Mouse (Mus musculus): Measurements from ENCODE around the gene Mapk3. TPM values are rescaled to one million over a fixed set of nuclear protein-coding genes. Genes with fewer than 3 reads are reported as not detected.
"Not testable (repeated sequence)": the region's sequence is repeated elsewhere in the genome, so short reads cannot be mapped to it uniquely, and the experiment has no call there.

Gene Mapk3
- polyA plus RNA-seq, 1 experiment from 2014 or later = 105 TPM

- H3K4me3 ChIP-seq (ENCODE audit: low read depth, low read length); H3K27ac ChIP-seq (ENCODE audit: low read length); H3K36me3 ChIP-seq (ENCODE audit: control insufficient read depth, insufficient read depth, low read length); H3K4me1 ChIP-seq (ENCODE audit: control insufficient read depth, insufficient read depth, low read length); H3K27me3 ChIP-seq (ENCODE audit: control insufficient read depth, insufficient read depth, low read length); H3K4me2 ChIP-seq (replicated peaks; ENCODE audit: low read depth, low read length); H3K9ac ChIP-seq (replicated peaks; ENCODE audit: low read depth, low read length); H3K9me3 ChIP-seq (ENCODE audit: control insufficient read depth, low read depth, low read length); ATAC-seq (ENCODE audit: insufficient number of reproducible peaks, insufficient read depth, low FRiP score, low read depth): not testable (repeated sequence)
- WGBS = 72% methylated on average over 4 of the region's 4 CpGs
These were observed 29.1 kb upstream of the Mapk3 start for GRCm38 (mm10) chr7:126730256-126730789.

DNA sequence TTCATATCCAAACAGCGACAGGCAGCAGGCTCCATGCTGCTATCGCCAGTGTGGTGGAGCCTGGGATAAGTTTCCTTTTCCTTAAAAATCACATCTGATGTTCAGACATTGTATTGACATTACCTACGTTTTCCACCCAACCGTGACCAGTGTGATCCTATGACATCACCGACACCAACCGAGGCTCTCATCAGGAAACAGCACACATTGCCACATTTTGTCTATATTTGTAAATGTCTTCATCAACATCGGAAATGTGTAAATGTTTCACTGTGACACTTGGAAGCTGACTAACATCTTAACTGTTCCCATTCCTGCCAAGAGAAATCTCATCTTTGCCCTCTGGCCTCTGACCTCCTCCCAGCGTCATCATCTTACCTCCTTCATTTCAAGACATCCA, 23.3 kb upstream of the Mapk3 start:
- ATAC-seq (ENCODE audit: insufficient number of reproducible peaks, insufficient read depth, low FRiP score, low read depth) = no peak
- no peak overlapping the region for H3K4me3 ChIP-seq (ENCODE audit: low read depth, low read length)
- no peaks in the 10 kb centered on the region for H3K4me1 ChIP-seq (ENCODE audit: control insufficient read depth, insufficient read depth, low read length)
- 80% methylated on average over 8 of the region's 8 CpGs for WGBS
- H3K27ac ChIP-seq (ENCODE audit: low read length) = no peak overlapping the region
- H3K36me3 ChIP-seq (ENCODE audit: control insufficient read depth, insufficient read depth, low read length) = no peaks in the 10 kb centered on the region
- no peak overlapping the region for H3K4me2 ChIP-seq (replicated peaks; ENCODE audit: low read depth, low read length)
- no peaks in the 10 kb centered on the region for H3K9me3 ChIP-seq (ENCODE audit: control insufficient read depth, low read depth, low read length)
- H3K27me3 ChIP-seq (ENCODE audit: control insufficient read depth, insufficient read depth, low read length) = no peaks in the 10 kb centered on the region
- H3K9ac ChIP-seq (replicated peaks; ENCODE audit: low read depth, low read length) = no peak overlapping the region

DNA sequence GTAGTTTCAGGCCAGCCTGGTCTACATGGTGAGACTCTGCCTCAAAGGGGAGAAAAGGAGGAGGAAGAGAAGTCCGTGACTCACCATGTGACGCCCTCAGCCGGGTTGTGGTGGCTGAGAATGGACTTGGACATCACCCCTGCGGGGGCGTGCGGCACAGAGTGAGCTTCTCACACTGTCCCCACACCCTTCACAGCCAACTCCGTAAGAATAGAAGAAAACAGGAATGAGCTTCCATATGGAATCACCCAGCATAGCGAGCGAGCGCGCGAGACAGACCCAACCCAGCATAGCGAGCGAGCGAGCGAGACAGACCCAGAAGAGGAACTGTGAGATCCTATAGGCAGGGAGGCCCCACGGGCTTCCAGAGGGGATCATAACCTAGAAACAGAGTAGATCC, 19.9 kb upstream of the Mapk3 start:
- 83% methylated on average over 17 of the region's 17 CpGs for WGBS
- no peak overlapping the region for H3K4me3 ChIP-seq (ENCODE audit: low read depth, low read length)
- H3K9me3 ChIP-seq (ENCODE audit: control insufficient read depth, low read depth, low read length) = no peaks in the 10 kb centered on the region
- H3K4me2 ChIP-seq (replicated peaks; ENCODE audit: low read depth, low read length) = no peak overlapping the region
- no peak for ATAC-seq (ENCODE audit: insufficient number of reproducible peaks, insufficient read depth, low FRiP score, low read depth)
- H3K27me3 ChIP-seq (ENCODE audit: control insufficient read depth, insufficient read depth, low read length) = no peaks in the 10 kb centered on the region
- H3K36me3 ChIP-seq (ENCODE audit: control insufficient read depth, insufficient read depth, low read length) = no peaks in the 10 kb centered on the region
- no peak overlapping the region for H3K27ac ChIP-seq (ENCODE audit: low read length)
- no peak overlapping the region for H3K9ac ChIP-seq (replicated peaks; ENCODE audit: low read depth, low read length)
- H3K4me1 ChIP-seq (ENCODE audit: control insufficient read depth, insufficient read depth, low read length) = no peaks in the 10 kb centered on the region

DNA sequence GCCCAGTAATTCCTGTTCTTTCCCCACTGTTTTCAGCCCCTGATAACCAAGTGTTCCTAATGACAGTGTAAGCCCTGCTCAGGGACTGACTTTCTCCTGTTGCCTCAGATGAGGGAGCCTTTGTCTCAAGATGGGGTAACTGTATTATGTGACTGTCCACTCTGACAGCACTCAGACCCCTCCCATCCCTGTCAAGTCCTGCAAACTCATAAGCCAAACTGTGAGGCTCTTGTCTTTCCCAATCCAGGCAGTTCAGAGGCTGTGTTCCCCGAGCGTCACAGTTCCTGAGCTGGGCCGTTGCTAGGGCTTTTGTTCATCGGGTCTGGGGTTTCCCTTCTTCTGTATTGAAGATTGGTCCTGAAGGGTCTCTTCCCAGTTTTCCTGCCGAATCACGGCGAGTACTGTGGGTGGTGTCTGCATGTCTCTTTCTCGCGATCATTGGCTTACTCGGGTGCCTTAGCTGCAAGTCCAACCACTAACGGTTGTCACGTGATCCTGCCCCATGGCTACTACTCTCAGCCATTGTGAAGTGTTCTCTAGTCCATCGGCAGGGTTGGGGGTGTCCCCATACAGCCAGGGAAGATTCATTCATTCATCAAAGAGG, 19.2 kb upstream of the Mapk3 start:
- WGBS = 78% methylated on average over 13 of the region's 13 CpGs
- no peak for ATAC-seq (ENCODE audit: insufficient number of reproducible peaks, insufficient read depth, low FRiP score, low read depth)

DNA sequence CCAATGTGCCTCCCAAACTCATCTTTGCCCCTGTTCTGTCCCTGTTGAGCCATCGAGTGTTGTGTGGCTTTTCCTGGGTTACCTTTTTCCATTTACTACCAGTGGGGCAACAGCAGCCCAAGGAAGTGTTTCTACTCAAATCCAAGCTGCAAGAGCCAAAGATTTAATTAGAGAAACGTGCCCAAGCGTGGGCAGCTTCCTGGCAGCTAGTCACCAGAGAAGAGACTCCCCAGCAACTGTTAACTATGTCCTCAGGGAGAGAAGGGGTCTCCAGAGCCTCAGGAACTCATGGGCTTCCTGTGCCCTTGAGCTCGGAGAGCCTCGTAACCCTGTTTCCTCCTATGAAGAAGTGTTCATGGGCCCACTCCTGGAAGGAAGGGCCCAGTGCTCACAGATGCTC, 18.4 kb upstream of the Mapk3 start:
- Histone ChIP-seq H3K9me3 (ENCODE audit: control insufficient read depth, low read depth, low read length) (no peaks in the 10 kb centered on the region), H3K27ac (ENCODE audit: low read length) (no peak overlapping the region), H3K4me1 (ENCODE audit: control insufficient read depth, insufficient read depth, low read length) (no peaks in the 10 kb centered on the region), H3K9ac (replicated peaks; ENCODE audit: low read depth, low read length) (no peak overlapping the region), H3K36me3 (ENCODE audit: control insufficient read depth, insufficient read depth, low read length) (no peaks in the 10 kb centered on the region), H3K4me3 (ENCODE audit: low read depth, low read length) (no peak overlapping the region), H3K27me3 (ENCODE audit: control insufficient read depth, insufficient read depth, low read length) (no peaks in the 10 kb centered on the region), H3K4me2 (replicated peaks; ENCODE audit: low read depth, low read length) (no peak overlapping the region)
- 82% methylated on average over 5 of the region's 5 CpGs for WGBS
- no peak for ATAC-seq (ENCODE audit: insufficient number of reproducible peaks, insufficient read depth, low FRiP score, low read depth)

More for the DNA sequence above, 19.2 kb upstream of the Mapk3 start:
- Histone ChIP-seq H3K27ac (ENCODE audit: low read length) (no peak overlapping the region), H3K36me3 (ENCODE audit: control insufficient read depth, insufficient read depth, low read length) (no peaks in the 10 kb centered on the region), H3K4me1 (ENCODE audit: control insufficient read depth, insufficient read depth, low read length) (no peaks in the 10 kb centered on the region), H3K4me3 (ENCODE audit: low read depth, low read length) (no peak overlapping the region), H3K4me2 (replicated peaks; ENCODE audit: low read depth, low read length) (no peak overlapping the region), H3K27me3 (ENCODE audit: control insufficient read depth, insufficient read depth, low read length) (no peaks in the 10 kb centered on the region), H3K9me3 (ENCODE audit: control insufficient read depth, low read depth, low read length) (no peaks in the 10 kb centered on the region), H3K9ac (replicated peaks; ENCODE audit: low read depth, low read length) (no peak overlapping the region)

DNA sequence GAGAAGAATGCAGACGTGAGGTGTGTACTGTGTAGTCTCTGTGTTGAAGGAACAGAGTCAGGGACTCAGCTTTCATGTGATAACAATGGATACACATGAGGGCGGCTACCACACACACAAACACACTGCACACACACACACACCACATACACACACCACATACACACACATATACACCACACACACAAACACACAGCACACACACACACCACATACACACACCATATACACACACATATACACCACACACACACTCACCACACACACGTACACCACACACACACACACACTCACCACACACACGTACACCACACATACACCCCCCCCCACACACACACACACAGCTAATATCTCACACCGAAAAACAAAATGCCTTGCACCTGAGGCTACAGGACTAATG, 17.9 kb upstream of the Mapk3 start:
- Histone ChIP-seq H3K9me3 (ENCODE audit: control insufficient read depth, low read depth, low read length) (no peaks in the 10 kb centered on the region), H3K4me3 (ENCODE audit: low read depth, low read length) (no peak overlapping the region), H3K36me3 (ENCODE audit: control insufficient read depth, insufficient read depth, low read length) (no peaks in the 10 kb centered on the region), H3K9ac (replicated peaks; ENCODE audit: low read depth, low read length) (no peak overlapping the region), H3K4me2 (replicated peaks; ENCODE audit: low read depth, low read length) (no peak overlapping the region), H3K27ac (ENCODE audit: low read length) (no peak overlapping the region), H3K27me3 (ENCODE audit: control insufficient read depth, insufficient read depth, low read length) (no peaks in the 10 kb centered on the region), H3K4me1 (ENCODE audit: control insufficient read depth, insufficient read depth, low read length) (no peaks in the 10 kb centered on the region)
- no peak for ATAC-seq (ENCODE audit: insufficient number of reproducible peaks, insufficient read depth, low FRiP score, low read depth)
- 79% methylated on average over 5 of the region's 5 CpGs for WGBS

DNA sequence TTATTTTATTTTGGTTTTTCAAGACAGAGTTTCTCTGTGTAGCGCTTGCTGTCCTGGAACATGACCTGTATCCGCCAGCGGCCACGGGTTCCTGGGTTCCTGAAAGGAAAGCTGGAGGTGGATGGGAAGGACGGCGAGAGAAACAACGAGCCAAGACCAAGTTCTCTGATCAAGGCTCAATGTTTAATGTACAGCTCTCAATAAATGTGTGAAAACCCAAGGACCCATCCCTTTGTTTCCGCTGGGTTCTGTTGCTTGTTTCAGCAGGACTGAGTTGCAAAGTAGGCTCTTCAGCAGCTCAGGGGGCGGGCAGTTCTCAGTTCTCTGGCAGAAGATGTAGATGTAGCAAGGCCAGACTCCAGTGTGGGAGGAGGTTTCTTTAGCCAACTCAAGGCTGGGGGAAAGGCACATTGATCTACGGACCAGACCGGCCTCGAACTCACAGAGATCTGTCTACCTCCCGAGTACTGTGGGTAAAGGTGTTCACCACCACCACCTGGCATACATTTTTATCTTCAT, 17.4 kb upstream of the Mapk3 start:
- Histone ChIP-seq H3K36me3 (ENCODE audit: control insufficient read depth, insufficient read depth, low read length) (no peaks in the 10 kb centered on the region), H3K27ac (ENCODE audit: low read length) (no peak overlapping the region), H3K4me1 (ENCODE audit: control insufficient read depth, insufficient read depth, low read length) (no peaks in the 10 kb centered on the region), H3K27me3 (ENCODE audit: control insufficient read depth, insufficient read depth, low read length) (no peaks in the 10 kb centered on the region), H3K9ac (replicated peaks; ENCODE audit: low read depth, low read length) (no peak overlapping the region), H3K9me3 (ENCODE audit: control insufficient read depth, low read depth, low read length) (no peaks in the 10 kb centered on the region), H3K4me2 (replicated peaks; ENCODE audit: low read depth, low read length) (no peak overlapping the region), H3K4me3 (ENCODE audit: low read depth, low read length) (no peak overlapping the region)
- WGBS = 89% methylated on average over 13 of the region's 13 CpGs
- ATAC-seq (ENCODE audit: insufficient number of reproducible peaks, insufficient read depth, low FRiP score, low read depth) = no peak

- H3K36me3 ChIP-seq (ENCODE audit: control insufficient read depth, insufficient read depth, low read length) = no peaks in the 10 kb centered on the region
- no peak overlapping the region for H3K4me3 ChIP-seq (ENCODE audit: low read depth, low read length)
- 85% methylated on average over 12 of the region's 12 CpGs for WGBS
- no peaks in the 10 kb centered on the region for H3K27me3 ChIP-seq (ENCODE audit: control insufficient read depth, insufficient read depth, low read length)
- H3K9me3 ChIP-seq (ENCODE audit: control insufficient read depth, low read depth, low read length) = no peaks in the 10 kb centered on the region
- no peak overlapping the region for H3K9ac ChIP-seq (replicated peaks; ENCODE audit: low read depth, low read length)
- ATAC-seq (ENCODE audit: insufficient number of reproducible peaks, insufficient read depth, low FRiP score, low read depth) = no peak
- no peak overlapping the region for H3K4me2 ChIP-seq (replicated peaks; ENCODE audit: low read depth, low read length)
- peak overlapping the region; percentile 44; the same call in 1 of the 2 replicates for H3K27ac ChIP-seq (ENCODE audit: low read length)
- H3K4me1 ChIP-seq (ENCODE audit: control insufficient read depth, insufficient read depth, low read length) = no peaks in the 10 kb centered on the region
These were observed 13.3 kb upstream of the Mapk3 start for GRCm38 (mm10) chr7:126746066-126746465.

- Histone ChIP-seq H3K4me1 (ENCODE audit: control insufficient read depth, insufficient read depth, low read length) (no peaks in the 10 kb centered on the region), H3K9me3 (ENCODE audit: control insufficient read depth, low read depth, low read length) (no peaks in the 10 kb centered on the region), H3K4me3 (ENCODE audit: low read depth, low read length) (no peak overlapping the region), H3K27me3 (ENCODE audit: control insufficient read depth, insufficient read depth, low read length) (no peaks in the 10 kb centered on the region), H3K36me3 (ENCODE audit: control insufficient read depth, insufficient read depth, low read length) (no peaks in the 10 kb centered on the region), H3K27ac (ENCODE audit: low read length) (no peak overlapping the region), H3K9ac (replicated peaks; ENCODE audit: low read depth, low read length) (no peak overlapping the region), H3K4me2 (replicated peaks; ENCODE audit: low read depth, low read length) (no peak overlapping the region)
- 28% methylated on average over 6 of the region's 6 CpGs for WGBS
- ATAC-seq (ENCODE audit: insufficient number of reproducible peaks, insufficient read depth, low FRiP score, low read depth) = no peak
These were observed 12.6 kb upstream of the Mapk3 start for GRCm38 (mm10) chr7:126746798-126747197.

All from stomach, embryonic 14.5 days (tissue).